Mouse (Mus musculus): Measurements from ENCODE around the gene Map3k5.

- peak; percentile 58 for TF ChIP-seq POLR2A (IDR thresholded peaks at IDR 0.05; ENCODE audit: low read depth, low read length)
- peak; percentile 57; the same call in 1 of the 2 replicates for TF ChIP-seq EP300 (IDR thresholded peaks at IDR 0.05; ENCODE audit: low read length)
- TF ChIP-seq CTCF (conservative IDR thresholded peaks at IDR 0.05 in 1 of 2, IDR thresholded peaks at IDR 0.05 in 1 of 2; ENCODE audit: low read depth in 2 of 2, low read length in 2 of 2) = no peak
- 0 out of 2 replicates have a peak, but pooled peaks have one; percentile 21 for TF ChIP-seq BHLHE40 (IDR thresholded peaks at IDR 0.05; ENCODE audit: low read depth, low read length)
- TF ChIP-seq JUN (IDR thresholded peaks at IDR 0.05; ENCODE audit: insufficient read depth, low read depth, low read length) = no peak
- TF ChIP-seq MYC (IDR thresholded peaks at IDR 0.05; ENCODE audit: low read depth, low read length) = 0 out of 2 replicates have a peak, but pooled peaks have one; percentile 52
- no peak for TF ChIP-seq NELFE (IDR thresholded peaks at IDR 0.05; ENCODE audit: low read depth, low read length)
- TF ChIP-seq RCOR1 (conservative IDR thresholded peaks at IDR 0.05; ENCODE audit: low read depth, low read length) = peak; percentile 56; the same call in 1 of the 2 replicates
- no peak for TF ChIP-seq GABPA (IDR thresholded peaks at IDR 0.05; ENCODE audit: insufficient replicate concordance, low read depth, low read length)
- no peak for TF ChIP-seq UBTF (IDR thresholded peaks at IDR 0.05; ENCODE audit: low read depth, low read length)
- 0 out of 2 replicates have a peak, but pooled peaks have one; percentile 33 for TF ChIP-seq ELF1 (IDR thresholded peaks at IDR 0.05; ENCODE audit: low read depth, low read length)
- 0 out of 2 replicates have a peak, but pooled peaks have one; percentile 8 for TF ChIP-seq CHD2 (IDR thresholded peaks at IDR 0.05; ENCODE audit: low read length)
- no peak for TF ChIP-seq MAX (IDR thresholded peaks at IDR 0.05; ENCODE audit: low read length)
Measured at GRCm38 (mm10) chr10:19939282-19939705, 5.0 kb downstream of the Map3k5 start.

All from CH12.LX (cell line).